Mouse (Mus musculus) adrenal gland, adult (tissue): Measurements from ENCODE around the gene Socs4.

Experiments
- DNase-seq, 2 experiments: peaks; one replicate each; pipeline ENCODE4 v3.0.0; 2022 to 2023; ENCODE audit warnings: low spot score in 1 of 2; ENCODE audit not compliant: inconsistent age in 2 of 2

Gene Socs4

GRCm38 (mm10) chr14:47276637-47277393 is at the start of gene Socs4, which contains the start of gene Wdhd1:
Socs4 (plus strand) TSS chr14:47276931.
Wdhd1 (minus strand) TSS chr14:47276857.
- peak; percentile 97 to 98 for DNase-seq

GRCm38 (mm10) chr14:47229796-47230376 is 46.8 kb upstream of the Socs4 start:
- DNase-seq: no peak

- no peak for DNase-seq
Observed at GRCm38 (mm10) chr14:47233602-47234001, 43.1 kb upstream of the Socs4 start.

GRCm38 (mm10) chr14:47234032-47234431 is 42.7 kb upstream of the Socs4 start:
- DNase-seq: no peak

- no peak for DNase-seq
Observed at GRCm38 (mm10) chr14:47234526-47235250, 42.0 kb upstream of the Socs4 start.

GRCm38 (mm10) chr14:47236491-47236890 is 40.2 kb upstream of the Socs4 start:
- DNase-seq: no peak

GRCm38 (mm10) chr14:47237286-47237685 is 39.4 kb upstream of the Socs4 start:
- DNase-seq: no peak

- DNase-seq: no peak
Observed at GRCm38 (mm10) chr14:47240600-47240999, 36.1 kb upstream of the Socs4 start.

- no peak for DNase-seq
Observed at GRCm38 (mm10) chr14:47241046-47241445, 35.7 kb upstream of the Socs4 start.

GRCm38 (mm10) chr14:47242753-47243152 is 34.0 kb upstream of the Socs4 start:
- peak; percentile 20 to 44 for DNase-seq

- DNase-seq: peak; percentile 65 to 87
Observed at GRCm38 (mm10) chr14:47249839-47250238, 26.9 kb upstream of the Socs4 start.

GRCm38 (mm10) chr14:47264866-47265265 is 11.9 kb upstream of the Socs4 start:
- no peak for DNase-seq

GRCm38 (mm10) chr14:47265829-47266228 is 10.9 kb upstream of the Socs4 start:
- DNase-seq: no peak

- no peak for DNase-seq
Observed at GRCm38 (mm10) chr14:47269056-47269455, 7.7 kb upstream of the Socs4 start.

GRCm38 (mm10) chr14:47269706-47270105 is 7.0 kb upstream of the Socs4 start:
- no peak for DNase-seq

- no peak for DNase-seq
Observed at GRCm38 (mm10) chr14:47273751-47274150, 3.0 kb upstream of the Socs4 start.

GRCm38 (mm10) chr14:47275417-47275816 is 1.3 kb upstream of the Socs4 start:
- no peak for DNase-seq

GRCm38 (mm10) chr14:47276036-47276603 is 611 bp upstream of the Socs4 start:
- no peak for DNase-seq

- DNase-seq: no peak
Observed at GRCm38 (mm10) chr14:47279058-47279457, 2.3 kb downstream of the Socs4 start.

- DNase-seq: no peak
Observed at GRCm38 (mm10) chr14:47281535-47281934, 4.8 kb downstream of the Socs4 start.

GRCm38 (mm10) chr14:47283568-47283967 is 6.8 kb downstream of the Socs4 start:
- no peak for DNase-seq

- no peak for DNase-seq
Observed at GRCm38 (mm10) chr14:47285271-47285670, 8.5 kb downstream of the Socs4 start.
